Mouse (Mus musculus): ENCODE results near the gene Pou2f3. TPM values are rescaled to one million over a fixed set of nuclear protein-coding genes. Genes with fewer than 3 reads are reported as not detected.

Pou2f3 gene
- total and polyA plus RNA-seq, 3 experiments, result not detected

DNA sequence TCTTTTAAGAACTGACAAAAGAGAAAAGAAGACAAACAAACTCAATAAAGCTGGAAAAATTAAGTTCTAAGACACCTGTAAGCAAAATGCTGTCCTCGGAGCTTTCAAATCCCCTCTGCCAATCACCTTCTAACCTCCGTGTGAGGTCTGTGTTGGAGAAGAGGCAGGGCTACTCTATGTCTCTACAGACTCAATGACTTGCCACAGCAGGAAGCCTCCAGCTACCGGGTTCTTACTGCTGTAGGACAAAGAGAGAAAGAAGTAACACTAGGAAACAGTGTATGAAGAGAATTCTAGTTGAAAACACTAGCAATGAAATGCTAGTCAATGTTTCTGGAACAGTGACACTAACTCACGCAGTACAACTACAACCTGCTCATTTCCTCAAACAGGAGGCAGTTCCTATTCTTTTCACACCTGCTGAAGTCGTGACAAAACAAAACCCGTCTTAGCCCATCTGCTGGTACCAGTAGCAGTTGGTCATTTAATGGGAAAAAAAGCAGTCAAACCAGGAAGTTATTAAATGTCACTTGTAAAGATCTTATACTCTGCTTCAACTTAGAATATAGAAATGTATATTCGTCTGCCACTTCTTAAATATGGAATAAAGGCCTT is 126.6 kb downstream of the Pou2f3 start:
- H3K27ac ChIP-seq (ENCODE audit: control insufficient read depth, low read depth, low read length), result no peak overlapping the region
- no peak overlapping the region for H3K4me3 ChIP-seq (ENCODE audit: control insufficient read depth in 1 of 2, insufficient read depth in 1 of 2, low read depth in 2 of 2, low read length in 2 of 2)
- H3K9me3 ChIP-seq (replicated peaks; ENCODE audit: insufficient read depth, low read length), result no peaks in the 10 kb centered on the region
- H3K4me1 ChIP-seq (ENCODE audit: control insufficient read depth in 1 of 2, insufficient read depth in 2 of 2, low read length in 2 of 2), result peaks cover 5 to 13% of the 10 kb centered on the region in 2 experiments
- TF ChIP-seq RCOR1 (IDR thresholded peaks at IDR 0.05; ENCODE audit: low read depth, low read length) (no peak), CHD1 (IDR thresholded peaks at IDR 0.05; ENCODE audit: low read depth, low read length) (no peak), KAT2A (conservative IDR thresholded peaks at IDR 0.05; ENCODE audit: low read depth, low read length) (no peak), USF1 (IDR thresholded peaks at IDR 0.05; ENCODE audit: low read depth, low read length) (no peak), BHLHE40 (IDR thresholded peaks at IDR 0.05; ENCODE audit: borderline replicate concordance, low read depth, low read length) (no peak), E2F4 (IDR thresholded peaks at IDR 0.05; ENCODE audit: borderline replicate concordance, low read depth, low read length) (no peak), GATA1 (IDR thresholded peaks at IDR 0.05; ENCODE audit: low read depth, low read length) (no peak), SMC3 (IDR thresholded peaks at IDR 0.05; ENCODE audit: low read depth, low read length) (no peak)
- H3K36me3 ChIP-seq (ENCODE audit: control insufficient read depth in 1 of 2, insufficient read depth in 2 of 2, low read length in 2 of 2), result peaks cover 2 to 10% of the 10 kb centered on the region in 2 experiments
- no peak for DNase-seq (ENCODE audit: low read depth, low spot score)
- peaks cover 19% of the 10 kb centered on the region for H3K79me2 ChIP-seq (ENCODE audit: control insufficient read depth, insufficient read depth, low read length, poor library complexity)
- no peaks in the 10 kb centered on the region for H3K27me3 ChIP-seq (ENCODE audit: control insufficient read depth in 1 of 2, insufficient read depth in 2 of 2, low read length in 2 of 2)
- no peak overlapping the region for H3K9ac ChIP-seq (ENCODE audit: control insufficient read depth, low read depth, low read length, poor library complexity, severe bottlenecking)

GRCm38 (mm10) chr9:43078711-43079110 is 131.5 kb downstream of the Pou2f3 start:
- TF ChIP-seq MXI1 (IDR thresholded peaks at IDR 0.05; ENCODE audit: low read depth, low read length), result no peak
- TF ChIP-seq UBTF (IDR thresholded peaks at IDR 0.05; ENCODE audit: borderline replicate concordance, insufficient read depth, low read depth, low read length), result no peak
- TF ChIP-seq MYC (IDR thresholded peaks at IDR 0.05; ENCODE audit: low read depth, low read length), result no peak
- no peak for TF ChIP-seq GATA1 (IDR thresholded peaks at IDR 0.05; ENCODE audit: low read depth, low read length)
- no peak for TF ChIP-seq ZC3H11A (IDR thresholded peaks at IDR 0.05; ENCODE audit: low read depth, low read length)
- no peak for TF ChIP-seq NELFE (IDR thresholded peaks at IDR 0.05; ENCODE audit: low read depth, low read length)
- TF ChIP-seq KAT2A (conservative IDR thresholded peaks at IDR 0.05; ENCODE audit: low read depth, low read length), result no peak
- no peak for TF ChIP-seq MAX (IDR thresholded peaks at IDR 0.05; ENCODE audit: low read length)
- TF ChIP-seq USF1 (IDR thresholded peaks at IDR 0.05; ENCODE audit: low read depth, low read length), result no peak
- no peak for TF ChIP-seq ZKSCAN1 (IDR thresholded peaks at IDR 0.05; ENCODE audit: low read depth, low read length)
- TF ChIP-seq POLR2AphosphoS5 (IDR thresholded peaks at IDR 0.05; ENCODE audit: borderline replicate concordance, low read depth, low read length), result no peak
- no peak for TF ChIP-seq MEF2A (IDR thresholded peaks at IDR 0.05; ENCODE audit: extremely low read depth, insufficient replicate concordance, low read depth, low read length, poor library complexity, severe bottlenecking)
- TF ChIP-seq ZMIZ1 (IDR thresholded peaks at IDR 0.05; ENCODE audit: low read depth, low read length), result no peak
- DNase-seq (ENCODE audit: low read depth, low spot score), result no peak
- Histone ChIP-seq H3K9ac (ENCODE audit: control insufficient read depth, low read depth, low read length, poor library complexity, severe bottlenecking) (no peak overlapping the region), H3K9me3 (replicated peaks; ENCODE audit: insufficient read depth, low read length) (no peaks in the 10 kb centered on the region), H3K4me3 (ENCODE audit: control insufficient read depth in 1 of 2, insufficient read depth in 1 of 2, low read depth in 2 of 2, low read length in 2 of 2) (no peak overlapping the region), H3K27me3 (ENCODE audit: control insufficient read depth in 1 of 2, insufficient read depth in 2 of 2, low read length in 2 of 2) (no peaks in the 10 kb centered on the region), H3K4me1 (ENCODE audit: control insufficient read depth in 1 of 2, insufficient read depth in 2 of 2, low read length in 2 of 2) (peaks cover 0 to 6% of the 10 kb centered on the region in 2 experiments; a peak in 2 of 4 replicates), H3K36me3 (ENCODE audit: control insufficient read depth in 1 of 2, insufficient read depth in 2 of 2, low read length in 2 of 2) (peaks cover 2 to 7% of the 10 kb centered on the region in 2 experiments), H3K27ac (ENCODE audit: control insufficient read depth, low read depth, low read length) (no peak overlapping the region), H3K79me2 (ENCODE audit: control insufficient read depth, insufficient read depth, low read length, poor library complexity) (peaks cover 27% of the 10 kb centered on the region)

Measured in MEL (cell line).